Mouse (Mus musculus): Measurements from ENCODE around the gene S1pr4. TPM values are rescaled to one million over a fixed set of nuclear protein-coding genes. Genes with fewer than 3 reads are reported as not detected.

Gene S1pr4
- polyA plus RNA-seq, 1 experiment from 2014 or later: 5.3 TPM

DNA sequence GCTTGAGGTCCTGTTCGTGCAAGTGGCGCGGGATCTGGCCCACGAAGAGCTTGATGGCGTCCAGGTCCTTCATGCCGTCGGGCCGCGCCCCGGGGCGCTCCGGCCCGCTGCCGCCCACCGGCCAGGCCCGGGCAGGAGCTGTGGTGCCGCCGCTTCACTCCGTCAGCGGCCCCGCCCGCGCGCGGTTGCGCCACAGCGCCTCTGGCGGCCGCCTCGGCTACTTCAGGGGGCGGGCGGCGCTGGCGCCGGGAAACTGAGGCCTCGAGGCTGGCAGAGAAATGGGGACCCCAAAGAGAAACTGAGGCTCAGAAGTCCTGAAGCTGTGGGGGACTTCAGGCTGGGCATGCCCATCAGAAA, 17.4 kb downstream of the S1pr4 start, which contains the start of gene Celf5:
Gene Celf5, minus strand, starts transcription at position 177 of the 357 bp plus-strand sequence.
- H3K4me1 ChIP-seq (ENCODE audit: control insufficient read depth, low read depth, low read length): peaks cover 9% of the 10 kb centered on the region
- WGBS (ENCODE audit: insufficient replicate concordance): under 1% methylated on average over 36 of the region's 36 CpGs
- peak; percentile 39 for ATAC-seq (ENCODE audit: low read depth)
- H3K9ac ChIP-seq (ENCODE audit: low read depth, low read length): no peak within 1 kb of the TSS; the same call in 1 of the 2 replicates
- H3K4me2 ChIP-seq (ENCODE audit: low read depth, low read length): peak within 1 kb of the TSS; percentile 65
- no peaks in the 10 kb centered on the region; the same call in 1 of the 2 replicates for H3K9me3 ChIP-seq (replicated peaks; ENCODE audit: control insufficient read depth, low read length)
- peaks cover 39% of the 10 kb centered on the region for H3K27me3 ChIP-seq (ENCODE audit: control insufficient read depth, insufficient read depth, low read depth, low read length)
- no peak within 1 kb of the TSS for H3K27ac ChIP-seq (ENCODE audit: low read length)
- peak within 1 kb of the TSS; percentile 52 for H3K4me3 ChIP-seq (ENCODE audit: low read depth, low read length)
- H3K36me3 ChIP-seq (ENCODE audit: control insufficient read depth, insufficient read depth): peaks cover 2% of the 10 kb centered on the region; the same call in 1 of the 2 replicates

DNA sequence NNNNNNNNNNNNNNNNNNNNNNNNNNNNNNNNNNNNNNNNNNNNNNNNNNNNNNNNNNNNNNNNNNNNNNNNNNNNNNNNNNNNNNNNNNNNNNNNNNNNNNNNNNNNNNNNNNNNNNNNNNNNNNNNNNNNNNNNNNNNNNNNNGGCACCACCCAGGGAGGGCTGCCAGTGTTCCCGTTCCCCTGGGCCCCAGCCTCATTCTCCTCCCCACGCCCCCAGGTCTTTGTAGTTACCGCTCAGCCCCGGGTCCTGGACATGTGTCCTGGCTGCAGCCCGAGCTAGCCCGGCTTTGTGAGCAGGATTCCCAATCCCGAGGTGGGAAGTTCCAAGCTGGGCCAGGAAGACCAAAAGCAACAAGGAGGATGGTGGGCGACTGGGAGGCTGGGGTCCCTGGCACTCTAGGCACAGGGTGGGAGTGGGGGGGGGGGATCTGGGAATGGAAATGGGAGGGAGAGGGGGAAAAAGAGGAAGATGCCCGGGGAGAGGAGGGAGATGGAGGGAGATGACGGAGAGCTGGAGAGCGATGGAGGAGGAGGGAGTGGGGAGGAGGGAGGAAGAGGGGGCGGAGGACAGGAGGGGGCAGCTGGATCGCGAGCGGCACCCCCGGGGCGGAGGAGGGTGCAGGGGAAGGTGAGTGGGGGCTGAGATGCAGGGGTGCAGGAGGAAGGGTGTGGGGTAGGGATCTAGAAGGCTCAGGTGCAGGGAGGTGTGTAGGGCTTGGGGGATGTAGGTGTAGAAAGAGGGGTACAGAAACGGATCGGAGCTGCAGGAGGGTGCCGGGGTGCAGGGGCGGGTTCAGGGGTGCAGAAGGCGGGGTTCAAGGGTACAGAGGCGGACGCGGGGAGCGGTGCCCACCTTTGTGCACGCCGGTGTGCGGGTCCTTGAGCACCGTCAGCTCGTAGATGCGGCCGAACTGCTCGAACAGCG, 18.1 kb downstream of the S1pr4 start:
- no peak overlapping the region for H3K27ac ChIP-seq (ENCODE audit: low read length)
- H3K9me3 ChIP-seq (replicated peaks; ENCODE audit: control insufficient read depth, low read length): no peaks in the 10 kb centered on the region; the same call in 1 of the 2 replicates
- H3K4me3 ChIP-seq (ENCODE audit: low read depth, low read length): peak overlapping the region; percentile 52
- H3K4me2 ChIP-seq (ENCODE audit: low read depth, low read length): peak overlapping the region; percentile 65
- WGBS (ENCODE audit: insufficient replicate concordance): 4% methylated on average over 35 of the region's 35 CpGs
- peaks cover 46% of the 10 kb centered on the region for H3K27me3 ChIP-seq (ENCODE audit: control insufficient read depth, insufficient read depth, low read depth, low read length)
- H3K9ac ChIP-seq (ENCODE audit: low read depth, low read length): no peak overlapping the region; the same call in 1 of the 2 replicates
- H3K36me3 ChIP-seq (ENCODE audit: control insufficient read depth, insufficient read depth): no peaks in the 10 kb centered on the region
- peaks cover 9% of the 10 kb centered on the region for H3K4me1 ChIP-seq (ENCODE audit: control insufficient read depth, low read depth, low read length)
- no peak for ATAC-seq (ENCODE audit: low read depth)

DNA sequence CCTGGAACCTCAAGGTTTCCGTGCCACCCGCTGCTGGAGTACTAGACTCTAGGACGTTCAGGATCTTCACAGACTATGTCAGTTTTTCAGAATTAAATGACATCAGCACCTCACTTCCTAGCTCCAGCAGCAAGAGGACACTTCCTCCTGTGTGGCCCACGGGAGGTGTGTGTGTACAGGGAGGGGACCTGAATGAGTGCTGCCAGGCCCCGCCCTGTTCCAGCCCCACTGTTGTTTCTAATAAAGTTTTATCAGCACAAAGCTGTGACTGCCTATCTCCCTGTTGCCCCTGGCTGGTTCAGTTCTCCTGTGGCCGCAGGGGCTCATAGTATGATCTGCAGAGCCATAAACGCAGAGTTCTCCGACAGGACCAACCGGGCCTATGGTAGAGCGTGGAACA, 25.5 kb downstream of the S1pr4 start:
- H3K9ac ChIP-seq (ENCODE audit: low read depth, low read length): no peak overlapping the region
- H3K4me3 ChIP-seq (ENCODE audit: low read depth, low read length): no peak overlapping the region
- 59% methylated on average over 10 of the region's 10 CpGs for WGBS (ENCODE audit: insufficient replicate concordance)
- no peaks in the 10 kb centered on the region for H3K4me1 ChIP-seq (ENCODE audit: control insufficient read depth, low read depth, low read length)
- no peaks in the 10 kb centered on the region for H3K36me3 ChIP-seq (ENCODE audit: control insufficient read depth, insufficient read depth)
- peaks cover 69% of the 10 kb centered on the region for H3K27me3 ChIP-seq (ENCODE audit: control insufficient read depth, insufficient read depth, low read depth, low read length)
- no peak overlapping the region for H3K27ac ChIP-seq (ENCODE audit: low read length)
- H3K9me3 ChIP-seq (replicated peaks; ENCODE audit: control insufficient read depth, low read length): no peaks in the 10 kb centered on the region
- no peak for ATAC-seq (ENCODE audit: low read depth)
- no peak overlapping the region for H3K4me2 ChIP-seq (ENCODE audit: low read depth, low read length)

GRCm38 (mm10) chr10:81473003-81473451, 26.9 kb downstream of the S1pr4 start:
- H3K27me3 ChIP-seq (ENCODE audit: control insufficient read depth, insufficient read depth, low read depth, low read length): peaks cover 69% of the 10 kb centered on the region
- no peaks in the 10 kb centered on the region for H3K4me1 ChIP-seq (ENCODE audit: control insufficient read depth, low read depth, low read length)
- no peak overlapping the region for H3K4me2 ChIP-seq (ENCODE audit: low read depth, low read length)
- H3K4me3 ChIP-seq (ENCODE audit: low read depth, low read length): no peak overlapping the region
- ATAC-seq (ENCODE audit: low read depth): no peak
- H3K9me3 ChIP-seq (replicated peaks; ENCODE audit: control insufficient read depth, low read length): no peaks in the 10 kb centered on the region
- H3K9ac ChIP-seq (ENCODE audit: low read depth, low read length): no peak overlapping the region
- no peaks in the 10 kb centered on the region for H3K36me3 ChIP-seq (ENCODE audit: control insufficient read depth, insufficient read depth)
- 2% methylated on average over 22 of the region's 22 CpGs for WGBS (ENCODE audit: insufficient replicate concordance)
- H3K27ac ChIP-seq (ENCODE audit: low read length): no peak overlapping the region

- Histone ChIP-seq H3K36me3 (ENCODE audit: control insufficient read depth, insufficient read depth) (no peaks in the 10 kb centered on the region), H3K9me3 (replicated peaks; ENCODE audit: control insufficient read depth, low read length) (no peaks in the 10 kb centered on the region), H3K27me3 (ENCODE audit: control insufficient read depth, insufficient read depth, low read depth, low read length) (peaks cover 64% of the 10 kb centered on the region), H3K4me2 (ENCODE audit: low read depth, low read length) (no peak overlapping the region), H3K27ac (ENCODE audit: low read length) (no peak overlapping the region), H3K9ac (ENCODE audit: low read depth, low read length) (no peak overlapping the region), H3K4me1 (ENCODE audit: control insufficient read depth, low read depth, low read length) (no peaks in the 10 kb centered on the region), H3K4me3 (ENCODE audit: low read depth, low read length) (no peak overlapping the region)
- WGBS (ENCODE audit: insufficient replicate concordance): 5% methylated on average over 17 of the region's 18 CpGs
- no peak for ATAC-seq (ENCODE audit: low read depth)
Measured at GRCm38 (mm10) chr10:81472403-81473002, 27.4 kb downstream of the S1pr4 start.

DNA sequence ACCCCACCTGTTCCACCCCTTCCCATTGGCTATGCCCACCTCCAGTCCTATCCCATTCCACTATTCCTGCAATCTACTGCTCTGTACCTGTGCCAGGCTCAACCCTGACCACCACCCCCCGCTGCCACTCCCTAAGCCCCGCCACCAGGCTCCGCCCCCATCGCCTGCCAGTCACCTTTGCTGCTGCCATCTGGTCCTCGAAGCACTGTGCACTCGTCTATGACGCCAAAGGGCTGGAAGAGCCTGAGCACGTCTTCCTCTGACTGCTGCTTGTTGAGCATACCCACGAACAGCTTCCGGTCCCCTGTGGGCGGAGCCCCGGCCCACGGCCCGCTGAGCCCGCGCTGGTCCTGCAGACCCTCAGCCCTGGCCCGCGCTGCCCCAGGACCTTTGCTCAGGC, 29.5 kb downstream of the S1pr4 start:
- Histone ChIP-seq H3K4me3 (ENCODE audit: low read depth, low read length) (no peak overlapping the region), H3K27ac (ENCODE audit: low read length) (no peak overlapping the region), H3K4me1 (ENCODE audit: control insufficient read depth, low read depth, low read length) (no peaks in the 10 kb centered on the region), H3K27me3 (ENCODE audit: control insufficient read depth, insufficient read depth, low read depth, low read length) (peaks cover 54% of the 10 kb centered on the region), H3K4me2 (ENCODE audit: low read depth, low read length) (no peak overlapping the region), H3K9me3 (replicated peaks; ENCODE audit: control insufficient read depth, low read length) (no peaks in the 10 kb centered on the region), H3K9ac (ENCODE audit: low read depth, low read length) (no peak overlapping the region), H3K36me3 (ENCODE audit: control insufficient read depth, insufficient read depth) (no peaks in the 10 kb centered on the region)
- no peak for ATAC-seq (ENCODE audit: low read depth)
- 31% methylated on average over 18 of the region's 18 CpGs for WGBS (ENCODE audit: insufficient replicate concordance)

GRCm38 (mm10) chr10:81469253-81469652, 30.7 kb downstream of the S1pr4 start:
- H3K36me3 ChIP-seq (ENCODE audit: control insufficient read depth, insufficient read depth): no peaks in the 10 kb centered on the region
- 63% methylated on average over 5 of the region's 5 CpGs for WGBS (ENCODE audit: insufficient replicate concordance)
- no peak overlapping the region for H3K9ac ChIP-seq (ENCODE audit: low read depth, low read length)
- H3K27ac ChIP-seq (ENCODE audit: low read length): no peak overlapping the region
- no peak overlapping the region for H3K4me3 ChIP-seq (ENCODE audit: low read depth, low read length)
- no peak overlapping the region for H3K4me2 ChIP-seq (ENCODE audit: low read depth, low read length)
- peaks cover 10% of the 10 kb centered on the region for H3K4me1 ChIP-seq (ENCODE audit: control insufficient read depth, low read depth, low read length)
- ATAC-seq (ENCODE audit: low read depth): no peak
- H3K27me3 ChIP-seq (ENCODE audit: control insufficient read depth, insufficient read depth, low read depth, low read length): peaks cover 56% of the 10 kb centered on the region
- no peaks in the 10 kb centered on the region for H3K9me3 ChIP-seq (replicated peaks; ENCODE audit: control insufficient read depth, low read length)

- 69% methylated on average over 16 of the region's 16 CpGs for WGBS (ENCODE audit: insufficient replicate concordance)
- Histone ChIP-seq H3K27me3 (ENCODE audit: control insufficient read depth, insufficient read depth, low read depth, low read length) (peaks cover 55% of the 10 kb centered on the region), H3K27ac (ENCODE audit: low read length) (no peak overlapping the region), H3K4me1 (ENCODE audit: control insufficient read depth, low read depth, low read length) (peaks cover 12% of the 10 kb centered on the region), H3K9ac (ENCODE audit: low read depth, low read length) (no peak overlapping the region), H3K36me3 (ENCODE audit: control insufficient read depth, insufficient read depth) (no peaks in the 10 kb centered on the region), H3K9me3 (replicated peaks; ENCODE audit: control insufficient read depth, low read length) (no peaks in the 10 kb centered on the region), H3K4me3 (ENCODE audit: low read depth, low read length) (no peak overlapping the region), H3K4me2 (ENCODE audit: low read depth, low read length) (no peak overlapping the region)
- no peak for ATAC-seq (ENCODE audit: low read depth)
Measured at GRCm38 (mm10) chr10:81467670-81468235, 32.2 kb downstream of the S1pr4 start.
